Mouse (Mus musculus) olfactory bulb, adult 2 months (tissue): Measurements from ENCODE around the gene Rbm26. TPM values are rescaled to one million over a fixed set of nuclear protein-coding genes. Genes with fewer than 3 reads are reported as not detected.

Experiments
- H3K27ac ChIP-seq: fragments of 200-500 bp; 2 replicates; pipeline ENCODE4 v1.5.1; 2012; ENCODE audit warnings: low read depth, low read length; ENCODE audit not compliant: insufficient read depth
- H3K4me1 ChIP-seq: fragments of 200-500 bp; 2 replicates; pipeline ENCODE4 v1.6.1; 2012; ENCODE audit warnings: low read length; ENCODE audit not compliant: control insufficient read depth, insufficient read depth
- H3K4me3 ChIP-seq: fragments of 200-500 bp; 2 replicates; pipeline ENCODE4 v1.5.1; 2012; ENCODE audit warnings: mild to moderate bottlenecking, low read depth, low read length, moderate library complexity; ENCODE audit not compliant: insufficient read depth
- CTCF ChIP-seq: fragments of 200-500 bp; IDR thresholded peaks from 2 replicates; pipeline ENCODE4 v1.5.1; 2012; ENCODE audit warnings: low read depth, mild to moderate bottlenecking, low read length, moderate library complexity; ENCODE audit not compliant: insufficient read depth
- POLR2A ChIP-seq: fragments of 200-500 bp; IDR thresholded peaks from 2 replicates; pipeline ENCODE4 v1.6.1; 2012; ENCODE audit warnings: mild to moderate bottlenecking, low read depth, low read length, moderate library complexity; ENCODE audit not compliant: insufficient read depth
- WGBS: fragments of 180-500 bp; shearing (Covaris S2); methylation state at CpG from one replicate; pipeline ENCODE4 v1.1.7; 2018; 5-methylcytosine and 5-hydroxymethylcytosine counted together
- polyA plus RNA-seq: library from polyadenylated mRNA; stranded (reverse); fragments of >200 nt; gene quantifications from 2 replicates; pipeline ENCODE4 v1.2.4, GENCODE M21; 2012; ENCODE audit warnings: low replicate concordance; ENCODE audit not compliant: missing spikeins, insufficient read depth, insufficient read length

Rbm26 gene
- polyA plus RNA-seq, 1 experiment: 195 TPM

DNA sequence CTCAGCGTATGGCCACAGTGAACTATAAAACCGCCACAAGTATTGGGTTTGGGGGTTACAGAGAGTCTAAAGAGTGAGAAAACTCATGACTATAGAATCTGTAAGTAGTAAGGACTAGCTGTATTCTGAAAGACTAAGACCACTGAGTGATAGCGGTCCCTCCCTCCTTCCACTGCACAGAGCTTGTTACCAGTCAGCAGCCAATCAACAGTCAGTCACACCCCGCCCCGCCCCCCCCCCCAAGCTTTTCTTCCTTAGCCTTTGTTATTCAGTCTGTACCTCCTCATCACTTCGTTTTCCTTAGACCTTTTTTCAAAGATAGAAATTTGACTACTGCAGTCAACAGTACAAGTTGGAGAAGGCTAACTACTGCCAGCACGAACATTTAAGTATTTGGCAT, 1.9 kb upstream of the Rbm26 start:
- 57% methylated on average over 7 of the region's 7 CpGs for WGBS
- Histone ChIP-seq H3K4me1 (peaks cover 2% of the 10 kb centered on the region; the same call in 1 of the 2 replicates), H3K4me3 (no peak overlapping the region), H3K27ac (no peak overlapping the region)
- TF ChIP-seq CTCF (no peak), POLR2A (no peak)

DNA sequence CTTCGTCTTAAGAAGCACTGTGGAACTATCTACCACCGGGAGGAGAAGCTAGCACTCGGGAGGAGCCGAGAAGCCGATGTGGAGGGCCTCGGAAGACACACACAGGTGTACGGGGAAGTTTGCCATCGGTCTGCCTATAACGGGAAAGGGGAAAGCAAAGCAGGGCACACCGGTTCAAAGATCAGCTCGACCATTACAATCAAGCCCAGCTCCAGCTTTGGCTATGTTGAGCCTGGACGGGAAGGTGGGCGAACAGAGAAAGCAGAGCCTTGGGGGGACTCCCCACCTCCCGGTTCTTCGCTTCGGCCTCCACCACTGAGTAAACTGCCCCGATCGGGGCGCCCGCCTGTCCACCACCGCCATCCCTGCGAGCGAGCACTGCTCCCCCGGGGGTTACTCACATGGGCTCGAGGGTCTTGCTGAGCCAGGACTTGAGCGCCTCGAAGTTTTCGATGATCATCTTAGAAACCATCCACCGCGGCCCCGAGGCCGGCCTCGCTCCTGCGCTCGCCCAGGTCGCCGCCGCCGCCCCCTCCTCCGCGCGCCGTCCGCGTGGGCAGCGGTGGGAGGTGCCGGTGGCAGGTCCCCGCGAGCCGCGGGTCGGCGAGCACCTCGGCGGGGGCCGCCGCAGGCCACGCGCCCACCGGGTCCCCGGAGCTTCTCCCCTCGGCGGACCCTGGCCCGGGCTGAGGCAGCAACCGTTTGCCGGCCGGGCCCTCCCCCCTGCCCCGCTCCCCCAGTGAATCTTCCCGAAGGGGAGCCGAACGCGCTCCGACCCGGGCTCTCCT, 552 bp downstream of the Rbm26 start:
- WGBS: under 1% methylated on average over 72 of the region's 74 CpGs
- Histone ChIP-seq H3K27ac (peak overlapping the region; percentile 66), H3K4me3 (peak overlapping the region; percentile 68), H3K4me1 (peaks cover 4% of the 10 kb centered on the region)
- no peak for TF ChIP-seq POLR2A
- TF ChIP-seq CTCF: no peak

DNA sequence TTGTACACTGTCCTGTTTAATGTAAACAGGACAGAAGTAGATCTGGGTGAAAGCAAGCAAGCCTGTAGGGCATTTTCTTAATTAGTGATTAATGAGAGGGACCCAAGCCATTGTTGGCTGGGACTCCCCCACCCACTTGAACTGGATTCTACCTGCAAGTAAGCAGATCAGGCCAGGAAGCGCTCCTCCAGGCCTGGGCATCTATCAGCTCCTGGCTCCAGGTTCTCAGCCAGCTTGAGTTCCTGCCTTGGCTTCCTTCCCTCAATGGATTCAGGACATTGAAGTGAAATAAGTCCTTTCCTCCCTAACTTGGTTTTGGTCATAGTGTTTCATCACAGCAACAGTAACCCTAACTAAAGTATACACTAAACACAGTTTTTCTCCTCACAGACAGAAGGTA, 9.9 kb downstream of the Rbm26 start:
- 100% methylated on average over 1 of the region's 1 CpGs for WGBS
- TF ChIP-seq POLR2A (no peak), CTCF (no peak)

DNA sequence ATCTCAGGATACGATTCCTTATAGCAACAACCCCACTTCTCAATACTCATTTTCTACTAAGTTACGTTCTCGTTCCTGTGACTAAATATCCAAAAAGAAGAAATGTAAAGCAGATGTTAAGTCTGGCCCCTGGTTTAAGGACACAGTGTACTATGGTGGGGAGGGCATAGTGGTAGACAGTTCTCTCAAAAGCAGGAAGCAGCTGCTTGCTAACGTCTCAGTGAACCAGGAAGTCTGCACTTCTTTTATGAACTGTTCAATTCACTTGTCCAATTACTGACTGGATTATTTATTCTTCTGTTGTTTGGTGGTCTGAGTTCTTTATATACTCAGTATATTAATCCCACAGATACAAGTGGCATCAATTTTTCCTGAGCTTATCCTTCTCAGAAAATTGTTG, 12.3 kb downstream of the Rbm26 start:
- TF ChIP-seq CTCF: no peak
- TF ChIP-seq POLR2A: no peak
- Histone ChIP-seq H3K4me3 (no peak overlapping the region), H3K4me1 (peaks cover 3% of the 10 kb centered on the region; the same call in 1 of the 2 replicates), H3K27ac (no peak overlapping the region)
- 53% methylated on average over 4 of the region's 4 CpGs for WGBS

More for the DNA sequence above, 9.9 kb downstream of the Rbm26 start:
- Histone ChIP-seq H3K27ac (no peak overlapping the region), H3K4me3 (no peak overlapping the region), H3K4me1 (peaks cover 5% of the 10 kb centered on the region)

DNA sequence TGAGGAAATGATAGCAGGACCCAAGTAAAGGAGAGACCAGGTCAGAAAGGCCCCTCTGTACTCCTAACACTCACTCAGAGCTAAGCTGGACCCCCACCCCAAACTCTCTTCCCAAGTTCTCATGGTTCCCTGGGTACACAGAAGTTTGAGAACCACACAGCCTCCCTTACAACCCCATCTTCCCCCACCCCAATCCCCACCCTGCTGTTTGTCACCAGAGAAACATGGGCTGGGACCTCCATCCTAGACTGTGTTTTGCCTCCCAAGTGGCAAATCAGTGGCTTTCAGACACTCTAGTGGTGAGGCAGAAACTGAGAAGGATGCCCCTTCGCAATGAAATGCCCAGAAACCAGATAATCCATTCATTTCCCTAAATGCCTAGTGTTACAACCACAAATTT, 15.8 kb downstream of the Rbm26 start:
- no peak overlapping the region for H3K27ac ChIP-seq
- H3K4me1 ChIP-seq: no peaks in the 10 kb centered on the region
- TF ChIP-seq POLR2A: no peak
- no peak for TF ChIP-seq CTCF
- no peak overlapping the region for H3K4me3 ChIP-seq
- WGBS: 84% methylated on average over 1 of the region's 1 CpGs

DNA sequence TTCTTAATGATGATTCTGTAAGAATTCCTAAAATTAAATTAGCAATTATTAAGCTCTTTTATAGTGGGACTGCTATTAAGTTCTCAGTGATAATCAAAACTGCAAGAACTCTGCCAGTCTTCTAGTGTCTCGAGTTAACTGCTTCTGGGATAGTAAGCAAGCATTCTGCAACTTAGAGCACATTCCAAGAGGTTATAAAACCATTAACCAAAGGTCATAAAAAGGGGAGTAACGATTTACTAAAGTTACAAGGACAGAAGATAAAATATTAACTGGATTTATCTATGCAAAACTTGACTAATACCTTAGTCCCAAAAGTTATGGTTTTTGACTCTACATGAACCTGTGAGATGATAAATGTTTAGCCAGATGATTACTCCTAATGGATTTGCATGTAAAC, 18.6 kb downstream of the Rbm26 start:
- no peak overlapping the region for H3K4me3 ChIP-seq
- 92% methylated on average over 2 of the region's 2 CpGs for WGBS
- H3K4me1 ChIP-seq: no peaks in the 10 kb centered on the region
- H3K27ac ChIP-seq: no peak overlapping the region
- TF ChIP-seq POLR2A (no peak), CTCF (no peak)

DNA sequence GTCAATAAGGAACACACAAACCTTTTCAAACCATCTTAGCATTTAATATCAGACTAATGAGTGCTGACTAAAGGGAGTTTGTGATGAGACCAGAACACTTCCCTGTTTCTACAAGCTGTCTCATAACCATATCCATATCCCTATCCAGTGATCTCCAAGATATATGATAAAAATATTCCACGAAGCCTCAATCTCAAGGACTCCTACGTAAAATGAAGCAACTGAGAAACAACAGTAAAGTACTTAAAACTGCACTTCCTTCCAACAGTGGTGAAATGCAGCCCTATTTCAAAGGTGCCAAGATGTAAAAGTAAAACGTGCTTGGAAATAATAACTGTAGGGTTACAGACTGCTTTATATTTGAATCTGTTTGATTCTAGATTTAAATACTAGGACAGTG, 43.1 kb downstream of the Rbm26 start:
- no peak overlapping the region for H3K27ac ChIP-seq
- H3K4me1 ChIP-seq: no peaks in the 10 kb centered on the region
- WGBS: 88% methylated on average over 3 of the region's 3 CpGs
- TF ChIP-seq POLR2A: no peak
- no peak for TF ChIP-seq CTCF
- no peak overlapping the region for H3K4me3 ChIP-seq

DNA sequence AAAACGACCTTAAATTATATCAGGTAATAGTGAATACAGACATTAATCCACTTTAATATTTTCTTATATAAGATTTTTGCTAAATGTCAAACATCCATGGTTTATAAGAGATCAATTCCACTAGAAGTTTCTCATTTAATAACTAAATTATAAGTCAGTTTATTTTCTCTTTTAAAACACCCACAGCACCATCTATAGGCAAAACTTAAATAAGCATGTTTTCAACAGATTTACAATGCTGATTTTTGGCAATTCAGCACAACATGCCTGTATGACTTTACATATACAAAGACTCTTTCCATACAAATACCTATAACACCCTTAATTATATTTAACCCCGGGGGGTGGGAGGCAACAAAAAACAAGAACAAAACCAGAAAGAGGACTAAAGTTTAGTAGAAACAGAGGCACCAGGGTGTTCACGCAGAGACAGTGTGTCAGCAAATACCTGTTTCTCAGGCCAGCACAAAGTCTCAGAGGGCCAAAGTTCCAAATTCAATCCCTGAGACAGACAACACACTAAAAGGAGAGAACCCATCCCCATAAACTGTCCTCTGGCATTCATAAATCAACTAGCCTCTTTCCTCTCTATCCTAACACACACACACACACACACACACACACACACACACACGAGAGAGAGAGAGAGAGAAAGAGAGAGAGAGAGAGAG, 49.3 kb downstream of the Rbm26 start:
- no peak overlapping the region for H3K27ac ChIP-seq
- 88% methylated on average over 4 of the region's 4 CpGs for WGBS
- H3K4me3 ChIP-seq: no peak overlapping the region
- no peaks in the 10 kb centered on the region for H3K4me1 ChIP-seq
- TF ChIP-seq CTCF (no peak), POLR2A (no peak)

DNA sequence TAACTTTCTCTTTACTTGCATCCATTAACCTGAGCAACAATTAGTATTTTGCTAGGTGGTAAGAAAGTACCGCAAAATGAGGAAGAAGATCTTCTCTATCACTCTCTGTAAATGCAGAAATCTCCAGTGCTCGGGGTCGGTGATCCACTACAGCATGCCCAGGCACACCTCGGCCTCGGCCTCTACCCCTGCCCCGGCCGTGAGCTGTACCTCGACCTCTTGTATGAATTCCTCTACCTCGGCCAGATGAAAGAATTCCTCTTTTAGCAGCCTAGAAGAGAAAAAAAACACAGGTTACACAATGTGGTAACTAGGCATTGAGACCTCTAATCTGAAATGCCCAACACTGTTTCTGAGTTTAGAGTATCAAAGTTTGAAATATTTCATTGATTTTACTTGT, 52.6 kb downstream of the Rbm26 start:
- Histone ChIP-seq H3K27ac (no peak overlapping the region), H3K4me3 (no peak overlapping the region), H3K4me1 (no peaks in the 10 kb centered on the region)
- TF ChIP-seq CTCF: no peak
- no peak for TF ChIP-seq POLR2A
- WGBS: 92% methylated on average over 9 of the region's 9 CpGs

DNA sequence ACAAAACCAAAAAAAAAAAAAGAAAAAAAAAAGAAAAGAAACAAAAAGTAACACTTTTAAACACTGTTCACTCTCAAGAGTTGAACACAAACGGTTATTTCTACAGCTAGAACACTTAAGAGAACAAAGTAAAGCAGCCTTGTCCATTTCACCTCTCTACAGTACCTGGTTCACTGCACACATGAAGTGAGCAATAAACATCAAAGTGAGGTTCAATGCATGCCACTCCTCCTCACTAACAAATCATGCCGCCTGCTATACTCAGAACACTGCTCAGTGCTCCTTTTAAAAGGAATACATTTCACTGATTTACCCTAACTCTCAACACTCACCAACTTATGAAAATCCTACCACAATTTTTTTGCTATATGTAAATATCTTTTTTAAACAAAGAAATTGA, 61.7 kb downstream of the Rbm26 start:
- Histone ChIP-seq H3K4me1 (no peaks in the 10 kb centered on the region), H3K27ac (no peak overlapping the region), H3K4me3 (no peak overlapping the region)
- TF ChIP-seq CTCF (no peak), POLR2A (no peak)
- WGBS: 77% methylated on average over 2 of the region's 2 CpGs
